Mouse (Mus musculus): ENCODE results near the gene Ecpas.

DNA sequence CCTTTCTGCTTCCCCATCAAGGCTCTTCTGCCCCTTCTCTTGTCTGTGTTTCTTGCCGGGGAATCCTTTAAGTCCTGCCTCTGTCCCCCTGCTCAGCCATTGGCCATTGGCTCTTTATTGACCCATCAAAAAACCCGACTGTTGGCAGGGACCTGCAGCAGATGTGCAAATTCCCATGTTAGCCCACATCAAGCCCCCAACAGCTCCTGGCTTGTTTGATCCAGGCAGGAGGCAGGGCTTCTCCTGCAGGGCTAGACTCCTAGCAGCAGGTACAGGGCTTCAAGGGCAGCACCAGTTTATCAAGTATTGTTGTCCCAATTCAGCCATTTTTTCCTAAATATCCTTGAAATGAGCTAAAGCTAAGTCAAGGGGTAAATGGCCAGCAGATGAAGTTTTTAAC, 13.6 kb upstream of the Ecpas start:
- TF ChIP-seq POLR2A (IDR thresholded peaks at IDR 0.05; ENCODE audit: low read depth, low read length) (no peak), CTCF (conservative IDR thresholded peaks at IDR 0.05; ENCODE audit: insufficient read depth, insufficient read length, low read depth, low read length) (no peak)

All from kidney, adult 2 months (tissue).